Mouse (Mus musculus): ENCODE data around the gene Slc38a6. TPM values are rescaled to one million over a fixed set of nuclear protein-coding genes. Genes with fewer than 3 reads are reported as not detected.
A peak's percentile ranks its signal among the peaks of the same experiment; 100 is the strongest.

Gene Slc38a6
- polyA plus RNA-seq, 1 experiment from 2014 or later: 20.7 TPM

DNA sequence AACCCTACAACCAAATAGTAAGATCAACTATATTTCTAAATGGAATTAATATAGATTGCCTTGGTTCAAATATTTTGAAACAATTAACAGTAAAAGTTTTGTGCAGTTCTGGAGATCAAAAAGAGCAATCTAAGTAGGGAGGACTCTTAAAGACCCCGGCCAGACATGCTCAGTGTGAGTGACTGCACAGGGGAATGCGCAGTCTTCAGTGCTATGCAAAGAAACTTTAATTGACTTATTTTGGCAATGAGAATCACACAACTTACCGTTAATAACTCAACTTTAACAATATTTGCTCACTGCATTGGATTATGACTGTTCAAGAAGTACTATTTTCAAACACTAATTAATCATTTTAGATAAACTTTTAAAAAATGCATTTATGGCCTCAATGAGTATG lies 17.0 kb upstream of the Slc38a6 start:
- no peak overlapping the region for H3K4me3 ChIP-seq (ENCODE audit: low read depth, low read length)
- no peaks in the 10 kb centered on the region for H3K9me3 ChIP-seq (ENCODE audit: control insufficient read depth, low read length)
- H3K9ac ChIP-seq (replicated peaks; ENCODE audit: low read depth, low read length): no peak overlapping the region
- H3K27ac ChIP-seq (ENCODE audit: low read depth, low read length): no peak overlapping the region
- no peaks in the 10 kb centered on the region for H3K4me1 ChIP-seq (ENCODE audit: control insufficient read depth, insufficient read depth, low read length)
- WGBS: 92% methylated on average over 3 of the region's 3 CpGs
- H3K27me3 ChIP-seq (ENCODE audit: control insufficient read depth, insufficient read depth, low read length): no peaks in the 10 kb centered on the region
- no peak for ATAC-seq (ENCODE audit: low read depth)
- no peak overlapping the region for H3K4me2 ChIP-seq (ENCODE audit: low read depth, low read length)
- no peaks in the 10 kb centered on the region for H3K36me3 ChIP-seq (ENCODE audit: control insufficient read depth, insufficient read depth, low read length)

- Histone ChIP-seq H3K27me3 (ENCODE audit: control insufficient read depth, insufficient read depth, low read length) (no peaks in the 10 kb centered on the region), H3K4me2 (ENCODE audit: low read depth, low read length) (no peak overlapping the region), H3K9ac (replicated peaks; ENCODE audit: low read depth, low read length) (no peak overlapping the region), H3K4me3 (ENCODE audit: low read depth, low read length) (no peak overlapping the region), H3K9me3 (ENCODE audit: control insufficient read depth, low read length) (no peaks in the 10 kb centered on the region), H3K4me1 (ENCODE audit: control insufficient read depth, insufficient read depth, low read length) (no peaks in the 10 kb centered on the region), H3K27ac (ENCODE audit: low read depth, low read length) (no peak overlapping the region), H3K36me3 (ENCODE audit: control insufficient read depth, insufficient read depth, low read length) (no peaks in the 10 kb centered on the region)
- 79% methylated on average over 4 of the region's 4 CpGs for WGBS
- no peak for ATAC-seq (ENCODE audit: low read depth)
These were observed 16.6 kb upstream of the Slc38a6 start for GRCm38 (mm10) chr12:73269933-73270332.

DNA sequence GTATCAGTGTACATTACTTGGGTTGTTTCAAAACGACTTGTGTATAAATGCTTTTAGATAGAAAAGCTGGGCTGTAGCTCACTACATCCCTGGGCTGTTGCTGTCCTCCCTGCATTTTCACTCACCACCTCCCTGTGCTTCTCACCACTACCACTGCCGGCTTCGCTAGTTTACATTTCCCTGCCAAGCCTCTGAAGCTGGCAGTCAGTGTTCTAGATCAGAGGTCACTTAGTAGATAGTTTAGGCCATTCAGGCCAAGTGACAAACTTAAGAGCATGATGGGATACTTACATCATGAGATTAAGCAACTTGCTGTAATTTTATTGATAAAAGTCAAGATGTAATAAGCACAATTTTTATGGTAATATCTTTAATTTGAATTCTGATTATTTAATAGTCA lies 11.7 kb upstream of the Slc38a6 start:
- ATAC-seq (ENCODE audit: low read depth): no peak
- no peaks in the 10 kb centered on the region for H3K4me1 ChIP-seq (ENCODE audit: control insufficient read depth, insufficient read depth, low read length)
- H3K36me3 ChIP-seq (ENCODE audit: control insufficient read depth, insufficient read depth, low read length): peaks cover 7% of the 10 kb centered on the region
- H3K4me2 ChIP-seq (ENCODE audit: low read depth, low read length): no peak overlapping the region
- no peak overlapping the region for H3K27ac ChIP-seq (ENCODE audit: low read depth, low read length)
- H3K9ac ChIP-seq (replicated peaks; ENCODE audit: low read depth, low read length): no peak overlapping the region
- no peaks in the 10 kb centered on the region; the same call in 1 of the 2 replicates for H3K9me3 ChIP-seq (ENCODE audit: control insufficient read depth, low read length)
- no peaks in the 10 kb centered on the region for H3K27me3 ChIP-seq (ENCODE audit: control insufficient read depth, insufficient read depth, low read length)
- no peak overlapping the region for H3K4me3 ChIP-seq (ENCODE audit: low read depth, low read length)
- WGBS: 100% methylated on average over 3 of the region's 3 CpGs

DNA sequence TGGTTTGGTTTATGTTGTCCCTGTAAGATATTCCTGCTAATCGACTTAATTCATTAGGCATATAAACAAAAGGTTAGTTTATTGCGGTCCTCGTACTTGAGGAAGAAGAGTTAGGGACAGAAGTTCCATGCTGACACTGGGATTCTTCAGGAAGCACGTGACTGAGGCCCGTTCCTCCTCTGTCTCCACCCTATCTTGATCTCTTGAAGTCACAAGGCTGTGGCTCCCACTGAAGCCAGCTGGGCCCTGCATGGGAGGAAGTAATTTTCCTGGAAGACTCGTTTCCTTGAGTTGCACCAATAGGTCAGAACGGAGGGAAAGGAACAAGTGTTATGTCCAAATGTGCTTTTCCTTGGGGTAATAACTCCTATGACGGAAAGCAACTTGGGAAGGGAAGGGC lies 1.0 kb downstream of the Slc38a6 start:
- Histone ChIP-seq H3K9me3 (ENCODE audit: control insufficient read depth, low read length) (no peaks in the 10 kb centered on the region), H3K27me3 (ENCODE audit: control insufficient read depth, insufficient read depth, low read length) (no peaks in the 10 kb centered on the region), H3K4me1 (ENCODE audit: control insufficient read depth, insufficient read depth, low read length) (peaks cover 5% of the 10 kb centered on the region; the same call in 1 of the 2 replicates), H3K36me3 (ENCODE audit: control insufficient read depth, insufficient read depth, low read length) (no peaks in the 10 kb centered on the region; the same call in 1 of the 2 replicates), H3K9ac (replicated peaks; ENCODE audit: low read depth, low read length) (peak overlapping the region; percentile 76; the same call in 1 of the 2 replicates), H3K4me2 (ENCODE audit: low read depth, low read length) (peak overlapping the region; percentile 66), H3K27ac (ENCODE audit: low read depth, low read length) (no peak overlapping the region), H3K4me3 (ENCODE audit: low read depth, low read length) (peak overlapping the region; percentile 70)
- no peak for ATAC-seq (ENCODE audit: low read depth)
- 76% methylated on average over 8 of the region's 8 CpGs for WGBS

DNA sequence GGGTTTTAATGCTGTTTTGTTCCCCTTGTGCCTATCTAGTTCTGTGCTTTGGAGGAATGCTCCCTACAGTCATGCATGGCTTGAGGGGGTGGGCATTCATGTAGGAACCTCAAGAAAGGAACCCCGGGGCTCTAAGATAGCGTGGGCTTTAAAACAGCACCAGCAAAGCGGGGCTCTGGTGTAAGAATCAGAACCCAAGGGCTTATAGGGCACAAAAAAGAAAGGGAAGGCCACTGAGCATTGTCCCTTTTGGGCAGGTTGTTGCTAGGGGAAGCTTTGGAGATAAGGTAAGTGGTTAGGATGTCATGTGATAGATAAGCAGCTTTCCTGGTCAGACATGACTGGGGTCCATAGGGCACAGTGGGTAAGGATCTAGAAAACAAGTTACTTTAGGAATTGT lies 2.0 kb downstream of the Slc38a6 start:
- Histone ChIP-seq H3K4me3 (ENCODE audit: low read depth, low read length) (no peak overlapping the region), H3K9ac (replicated peaks; ENCODE audit: low read depth, low read length) (no peak overlapping the region), H3K4me2 (ENCODE audit: low read depth, low read length) (no peak overlapping the region), H3K36me3 (ENCODE audit: control insufficient read depth, insufficient read depth, low read length) (no peaks in the 10 kb centered on the region; the same call in 1 of the 2 replicates), H3K27ac (ENCODE audit: low read depth, low read length) (no peak overlapping the region), H3K4me1 (ENCODE audit: control insufficient read depth, insufficient read depth, low read length) (peaks cover 5% of the 10 kb centered on the region; the same call in 1 of the 2 replicates), H3K27me3 (ENCODE audit: control insufficient read depth, insufficient read depth, low read length) (no peaks in the 10 kb centered on the region), H3K9me3 (ENCODE audit: control insufficient read depth, low read length) (no peaks in the 10 kb centered on the region)
- no peak for ATAC-seq (ENCODE audit: low read depth)
- WGBS: 95% methylated on average over 3 of the region's 3 CpGs

DNA sequence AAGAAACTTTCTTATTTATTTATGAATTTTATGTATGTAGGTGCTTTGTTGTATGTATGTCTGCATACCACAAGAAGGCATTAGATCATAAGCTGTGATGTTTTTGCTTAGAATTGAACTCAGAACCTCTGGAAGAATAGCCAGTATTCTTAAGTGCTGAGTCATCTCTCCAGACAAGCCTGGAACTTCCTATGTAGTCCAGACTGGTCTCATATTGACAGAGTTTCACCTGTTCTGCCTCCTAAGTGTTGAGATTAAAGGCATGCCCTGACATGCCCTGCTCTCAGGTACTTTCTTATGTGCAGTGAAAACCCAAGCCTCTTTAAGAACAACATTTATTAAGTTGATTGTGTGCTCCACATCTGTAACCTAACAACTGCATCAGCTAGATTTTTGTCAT lies 8.3 kb downstream of the Slc38a6 start:
- Histone ChIP-seq H3K9me3 (ENCODE audit: control insufficient read depth, low read length) (no peaks in the 10 kb centered on the region), H3K4me2 (ENCODE audit: low read depth, low read length) (no peak overlapping the region), H3K36me3 (ENCODE audit: control insufficient read depth, insufficient read depth, low read length) (no peaks in the 10 kb centered on the region; the same call in 1 of the 2 replicates), H3K27ac (ENCODE audit: low read depth, low read length) (no peak overlapping the region), H3K27me3 (ENCODE audit: control insufficient read depth, insufficient read depth, low read length) (no peaks in the 10 kb centered on the region), H3K4me1 (ENCODE audit: control insufficient read depth, insufficient read depth, low read length) (no peaks in the 10 kb centered on the region), H3K4me3 (ENCODE audit: low read depth, low read length) (no peak overlapping the region), H3K9ac (replicated peaks; ENCODE audit: low read depth, low read length) (no peak overlapping the region)
- ATAC-seq (ENCODE audit: low read depth): no peak

- no peak for ATAC-seq (ENCODE audit: low read depth)
- Histone ChIP-seq H3K9me3 (ENCODE audit: control insufficient read depth, low read length) (no peaks in the 10 kb centered on the region), H3K36me3 (ENCODE audit: control insufficient read depth, insufficient read depth, low read length) (no peaks in the 10 kb centered on the region; the same call in 1 of the 2 replicates), H3K27ac (ENCODE audit: low read depth, low read length) (no peak overlapping the region), H3K27me3 (ENCODE audit: control insufficient read depth, insufficient read depth, low read length) (no peaks in the 10 kb centered on the region), H3K9ac (replicated peaks; ENCODE audit: low read depth, low read length) (no peak overlapping the region), H3K4me3 (ENCODE audit: low read depth, low read length) (no peak overlapping the region), H3K4me1 (ENCODE audit: control insufficient read depth, insufficient read depth, low read length) (no peaks in the 10 kb centered on the region), H3K4me2 (ENCODE audit: low read depth, low read length) (no peak overlapping the region)
- 83% methylated on average over 11 of the region's 11 CpGs for WGBS
These were observed 9.0 kb downstream of the Slc38a6 start for GRCm38 (mm10) chr12:73295505-73296140.

DNA sequence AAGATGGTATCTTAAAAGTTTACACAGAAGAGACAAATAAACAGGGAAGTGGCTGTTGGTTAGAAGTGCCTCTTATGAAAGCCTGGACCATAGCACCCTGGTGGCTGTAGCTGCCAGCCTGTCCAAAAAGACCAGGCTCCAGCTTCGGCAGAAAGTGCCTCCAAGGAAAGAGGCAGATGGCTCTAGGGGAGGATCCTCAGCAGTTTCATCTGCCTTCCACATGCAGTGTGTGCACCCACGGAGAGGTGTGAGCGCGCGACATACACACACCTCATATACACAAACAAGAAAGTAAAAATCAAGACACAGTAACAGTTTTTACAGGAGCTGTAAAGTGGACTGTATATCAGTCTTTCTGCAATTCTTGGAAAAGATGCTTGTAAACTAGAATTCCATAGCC lies 12.0 kb downstream of the Slc38a6 start:
- WGBS: 91% methylated on average over 5 of the region's 5 CpGs

GRCm38 (mm10) chr12:73300531-73300930 lies 14.0 kb downstream of the Slc38a6 start:
- Histone ChIP-seq H3K27me3 (ENCODE audit: control insufficient read depth, insufficient read depth, low read length) (no peaks in the 10 kb centered on the region), H3K27ac (ENCODE audit: low read depth, low read length) (no peak overlapping the region), H3K4me2 (ENCODE audit: low read depth, low read length) (no peak overlapping the region), H3K9me3 (ENCODE audit: control insufficient read depth, low read length) (no peaks in the 10 kb centered on the region), H3K9ac (replicated peaks; ENCODE audit: low read depth, low read length) (no peak overlapping the region), H3K4me1 (ENCODE audit: control insufficient read depth, insufficient read depth, low read length) (no peaks in the 10 kb centered on the region), H3K36me3 (ENCODE audit: control insufficient read depth, insufficient read depth, low read length) (no peaks in the 10 kb centered on the region), H3K4me3 (ENCODE audit: low read depth, low read length) (no peak overlapping the region)
- 99% methylated on average over 2 of the region's 2 CpGs for WGBS
- no peak for ATAC-seq (ENCODE audit: low read depth)

More for the DNA sequence above, 12.0 kb downstream of the Slc38a6 start:
- no peak overlapping the region for H3K9ac ChIP-seq (replicated peaks; ENCODE audit: low read depth, low read length)
- no peak for ATAC-seq (ENCODE audit: low read depth)
- H3K9me3 ChIP-seq (ENCODE audit: control insufficient read depth, low read length): no peaks in the 10 kb centered on the region
- H3K27me3 ChIP-seq (ENCODE audit: control insufficient read depth, insufficient read depth, low read length): no peaks in the 10 kb centered on the region
- H3K4me2 ChIP-seq (ENCODE audit: low read depth, low read length): no peak overlapping the region
- H3K36me3 ChIP-seq (ENCODE audit: control insufficient read depth, insufficient read depth, low read length): no peaks in the 10 kb centered on the region
- no peak overlapping the region for H3K27ac ChIP-seq (ENCODE audit: low read depth, low read length)
- no peaks in the 10 kb centered on the region for H3K4me1 ChIP-seq (ENCODE audit: control insufficient read depth, insufficient read depth, low read length)
- H3K4me3 ChIP-seq (ENCODE audit: low read depth, low read length): no peak overlapping the region
